Comparison of ENCODE assay signal across 22 mouse cellular contexts in the genomic region with DNA sequence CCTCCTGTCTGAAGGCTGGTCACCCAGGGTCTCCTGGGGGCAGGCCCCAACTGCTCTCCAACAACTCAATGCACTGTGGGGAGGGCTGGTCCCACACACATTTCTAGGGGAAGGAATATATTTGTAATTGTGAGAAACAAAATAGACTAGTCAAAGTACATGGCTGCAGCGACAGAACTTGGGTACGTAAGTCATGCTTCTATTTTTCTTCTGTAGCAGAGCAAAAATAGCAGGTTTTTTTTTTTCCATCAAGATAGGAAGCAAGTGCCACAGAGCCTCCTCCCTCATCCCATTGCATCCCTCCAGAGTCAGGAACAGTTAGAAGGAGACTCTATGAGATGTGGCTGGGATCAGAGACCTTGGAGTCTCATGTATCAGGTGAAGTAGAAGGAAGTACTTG.
DNase-seq lines count a peak whose midpoint lies in the region; ATAC-seq and TF ChIP-seq lines count a peak whose summit lies in the region.
"Had no signal": no experiment of that assay in that cellular context is flagged by ENCODE, and none has a peak within 500 bp of the region (broad histone marks: within the 10 kb centered on the region; RNA-seq: fewer than 3 reads in every experiment).

No protein-coding gene starts in this region.

- H3K9ac ChIP-seq in forebrain, embryonic 16.5 days (replicated peaks; ENCODE audit: low read depth, low read length): no peak overlapping the region

- WGBS in forebrain, embryonic 16.5 days: 90% methylated on average over 2 of the region's 2 CpGs

- no peak overlapping the region for H3K4me2 ChIP-seq in forebrain, embryonic 16.5 days (ENCODE audit: low read length)

- 0 out of 2 replicates have a peak, but pooled peaks cover 2% of the 10 kb centered on the region for H3K4me1 ChIP-seq in forebrain, embryonic 16.5 days (replicated peaks; ENCODE audit: control insufficient read depth, insufficient read depth, low read length)

- 0 out of 2 replicates have a peak, but pooled peaks cover 3% of the 10 kb centered on the region for H3K27me3 ChIP-seq in forebrain, embryonic 16.5 days (replicated peaks; ENCODE audit: control insufficient read depth, insufficient read depth, low read length)
- H3K27me3 ChIP-seq: Patski had no signal

- no peak for DNase-seq in frontal cortex, postnatal 25 days (ENCODE audit: low spot score in 2 of 2)
- DNase-seq in left cerebral cortex, adult 2 months (ENCODE audit: extremely low spot score in 1 of 2, low spot score in 2 of 2): no peak
- DNase-seq in left cerebral cortex, adult 8-10 months (ENCODE audit: low spot score in 2 of 2): no peak
- peak; percentile 39 for DNase-seq in right cerebral cortex, adult 18-20 months
- no peak for DNase-seq in right cerebral cortex, postnatal 10 days (ENCODE audit: low spot score in 2 of 2)
- peak; percentile 64 for DNase-seq in brain, adult 2 months (ENCODE audit: low read depth, low spot score)
- DNase-seq: adrenal gland, adult 2 months; adrenal gland, adult 8-10 months; adrenal gland, postnatal 10 days; adrenal gland, postnatal 14 days; adrenal gland, postnatal 25 days; adrenal gland, postnatal 36 days; B cell, adult 2 months; cerebellum, adult 11 months; cerebellum, adult 11-12 months; cerebellum, adult 18-20 months had no signal

- no peaks in the 10 kb centered on the region for H3K36me3 ChIP-seq in forebrain, embryonic 16.5 days (ENCODE audit: control insufficient read depth, insufficient read depth)
- H3K36me3 ChIP-seq: G1E had no signal

- ATAC-seq in frontal cortex, adult (ENCODE audit: low TSS enrichment): peak; percentile 88
- no peak for ATAC-seq in forebrain, embryonic 16.5 days
- ATAC-seq: activated CD4-positive, CD25-positive, alpha-beta regulatory T cell, adult 4 months; CD4-positive, CD25-positive, alpha-beta regulatory T cell, adult 4 months; Patski had no signal

- no peak overlapping the region for H3K4me3 ChIP-seq in left cerebral cortex, adult 2 months
- no peak overlapping the region for H3K4me3 ChIP-seq in forebrain, embryonic 16.5 days (replicated peaks; ENCODE audit: low read length)

- peak overlapping the region; percentile 38; the same call in 1 of the 2 replicates for H3K27ac ChIP-seq in left cerebral cortex, adult 2 months
- H3K27ac ChIP-seq in forebrain, embryonic 16.5 days (ENCODE audit: low read length): no peak overlapping the region

- no peak for TF ChIP-seq CTCF in left cerebral cortex, adult 2 months (IDR thresholded peaks at IDR 0.05)

- H3K9me3 ChIP-seq in forebrain, embryonic 16.5 days (ENCODE audit: control insufficient read depth, low read length): no peaks in the 10 kb centered on the region
- H3K9me3 ChIP-seq: G1E had no signal

- intact Hi-C loops in left cerebral cortex, adult 2 months (cut with DNase I): loop anchor here (10.0 kb wide), 2 partner anchors 266 to 296 kb away; no protein-coding TSS in a partner anchor

Comparison
In these comparisons a context has a peak if more than half of its experiments do, and no peak if none do; other contexts are left out.
1. DNase-seq: peak in right cerebral cortex, adult 18-20 months (single experiment) and brain, adult 2 months (single experiment); none in frontal cortex, postnatal 25 days (0 of 2), left cerebral cortex, adult 2 months (0 of 2), left cerebral cortex, adult 8-10 months (0 of 2) and right cerebral cortex, postnatal 10 days (0 of 2).